Mouse (Mus musculus): ENCODE data around the gene Hoga1. TPM values are rescaled to one million over a fixed set of nuclear protein-coding genes. Genes with fewer than 3 reads are reported as not detected.

Hoga1 gene
- total RNA-seq, 2 experiments from 2014 or later, result 7.1 to 8.8 TPM

- no peak for DNase-seq (ENCODE audit: low spot score in 2 of 2)
Observed at GRCm38 (mm10) chr19:42021681-42022541, 23.5 kb upstream of the Hoga1 start.

GRCm38 (mm10) chr19:42022542-42022848 is 22.9 kb upstream of the Hoga1 start:
- DNase-seq (ENCODE audit: low spot score in 2 of 2), result no peak

DNA sequence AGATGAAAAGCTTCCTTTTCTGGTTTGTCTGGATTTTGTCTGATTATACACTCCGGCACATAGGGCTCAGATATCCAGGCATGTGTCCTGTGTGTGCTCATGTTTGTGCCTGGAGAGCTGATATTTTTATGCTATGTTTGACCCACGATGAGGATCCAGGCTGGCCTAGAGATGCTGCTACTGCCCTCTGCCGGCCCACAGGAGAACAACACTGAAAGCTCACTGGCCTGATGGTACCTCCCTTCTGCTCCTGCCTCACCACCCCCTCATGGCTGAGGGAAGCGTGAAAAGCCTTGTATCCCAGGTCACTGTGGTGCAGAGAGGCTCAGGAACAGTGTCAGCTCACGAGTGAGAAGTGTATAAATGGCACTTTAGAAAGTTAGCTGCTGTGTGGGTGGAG is 19.3 kb upstream of the Hoga1 start:
- peak; percentile 59 to 81 for DNase-seq (ENCODE audit: low spot score in 2 of 2)

GRCm38 (mm10) chr19:42031112-42031511 is 14.3 kb upstream of the Hoga1 start:
- DNase-seq (ENCODE audit: low spot score in 2 of 2), result no peak

DNA sequence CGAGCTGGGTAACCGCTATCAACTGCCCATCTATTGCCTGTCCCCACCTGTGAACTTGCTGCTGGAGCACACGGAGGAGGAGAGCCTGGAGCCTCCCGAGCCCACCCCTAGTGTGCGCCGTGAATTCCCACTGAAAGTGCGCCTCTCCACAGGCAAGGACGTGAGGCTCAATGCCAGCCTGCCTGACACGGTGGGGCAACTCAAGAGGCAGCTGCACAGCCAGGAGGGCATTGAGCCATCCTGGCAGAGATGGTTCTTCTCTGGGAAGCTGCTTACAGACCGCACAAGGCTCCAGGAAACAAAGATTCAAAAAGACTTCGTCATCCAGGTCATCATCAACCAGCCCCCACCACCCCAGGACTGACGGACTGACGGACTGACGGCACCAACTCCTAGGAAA is 11.8 kb upstream of the Hoga1 start:
- no peak for DNase-seq (ENCODE audit: low spot score in 2 of 2)

GRCm38 (mm10) chr19:42034146-42034775 is 11.1 kb upstream of the Hoga1 start:
- no peak for DNase-seq (ENCODE audit: low spot score in 2 of 2)

DNA sequence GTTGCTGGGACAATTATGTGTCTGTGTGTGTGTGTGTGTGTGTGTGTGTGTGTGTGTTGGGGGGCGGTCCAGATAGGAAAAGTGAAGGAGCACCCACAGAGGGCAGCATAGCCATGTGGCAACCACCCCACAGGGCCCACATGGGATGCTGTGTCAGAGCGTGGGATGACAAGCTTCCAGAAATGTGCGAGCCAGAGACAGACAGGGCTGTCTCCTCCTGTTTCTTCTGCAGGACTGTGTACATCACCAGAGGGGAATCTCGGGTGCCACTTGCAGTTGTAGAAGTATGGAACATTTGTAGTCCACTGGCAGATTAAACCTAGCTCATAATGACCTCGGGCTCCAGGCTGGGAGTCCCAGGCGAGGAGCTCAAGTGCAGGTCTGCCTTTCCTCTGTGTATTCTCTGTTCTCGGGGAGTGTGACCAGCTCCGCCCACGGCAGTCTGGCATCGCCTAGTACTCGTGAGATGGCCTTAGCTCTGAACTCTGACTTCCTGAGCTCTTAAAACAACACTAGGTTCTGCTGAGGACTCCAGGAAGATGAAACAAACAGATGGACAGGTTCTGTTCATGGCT is 10.4 kb upstream of the Hoga1 start:
- no peak for DNase-seq (ENCODE audit: low spot score in 2 of 2)

DNA sequence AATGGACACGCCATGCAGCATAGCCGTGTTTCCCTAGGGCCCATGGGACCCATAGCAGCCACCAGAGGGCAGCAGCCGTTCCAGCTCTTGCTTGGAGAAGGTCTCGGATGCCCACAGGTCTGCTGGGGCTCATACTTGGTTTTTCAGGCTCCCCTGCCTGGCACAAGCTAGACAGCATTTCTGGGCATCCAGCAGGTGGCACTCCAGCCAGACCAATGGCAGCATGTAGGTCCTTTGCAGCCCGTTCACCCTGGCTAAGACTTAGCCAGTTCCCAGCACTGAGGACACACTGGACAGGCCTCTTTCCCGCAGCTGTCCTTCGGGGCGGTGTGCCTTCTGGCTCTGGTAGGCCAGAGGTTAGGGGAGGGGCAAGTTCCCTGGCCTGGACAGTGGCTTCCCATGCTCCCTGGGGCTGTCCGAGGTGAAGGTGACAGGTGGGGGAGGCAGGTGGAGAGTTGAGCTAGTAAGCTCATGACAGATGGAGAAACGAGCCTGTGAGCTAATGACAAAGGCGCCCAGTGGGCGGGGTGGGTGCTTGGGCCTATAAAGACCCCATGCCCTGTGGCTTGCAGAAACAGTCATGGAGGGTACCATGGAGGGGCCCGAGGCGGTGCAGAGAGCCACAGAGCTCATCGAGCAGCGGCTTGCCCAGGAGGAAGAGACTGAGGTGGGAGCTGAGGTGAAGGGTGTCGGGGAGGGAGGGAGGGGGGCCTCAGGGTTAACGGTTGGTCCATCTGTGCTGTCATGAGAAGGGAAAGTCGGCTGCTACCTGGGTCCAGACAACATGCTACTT is 9.8 kb upstream of the Hoga1 start, which contains the start of gene Ankrd2:
TSS of gene Ankrd2 (plus strand) at position 545 of the 793 bp plus-strand sequence.
- DNase-seq (ENCODE audit: low spot score in 2 of 2), result peak; percentile 60 to 79

DNA sequence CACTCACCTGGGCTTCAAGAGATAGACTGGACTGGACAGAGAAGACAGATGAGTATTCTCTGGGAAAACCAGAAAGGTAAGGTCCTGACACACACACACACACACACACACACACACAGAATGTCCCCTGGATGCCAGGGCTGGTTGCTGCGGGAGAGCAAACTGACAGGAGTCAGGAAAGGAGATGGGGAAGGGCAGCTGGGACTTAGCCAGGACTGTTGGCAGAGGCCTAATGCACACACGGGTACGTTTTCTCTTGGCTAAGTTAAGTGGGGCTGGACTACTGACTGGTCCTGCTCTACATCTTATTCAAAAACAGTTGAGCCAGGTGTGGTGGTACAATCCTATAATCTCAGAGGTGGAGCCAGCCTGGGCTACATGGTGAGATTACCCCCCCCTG is 9.1 kb upstream of the Hoga1 start:
- DNase-seq (ENCODE audit: low spot score in 2 of 2), result no peak

DNA sequence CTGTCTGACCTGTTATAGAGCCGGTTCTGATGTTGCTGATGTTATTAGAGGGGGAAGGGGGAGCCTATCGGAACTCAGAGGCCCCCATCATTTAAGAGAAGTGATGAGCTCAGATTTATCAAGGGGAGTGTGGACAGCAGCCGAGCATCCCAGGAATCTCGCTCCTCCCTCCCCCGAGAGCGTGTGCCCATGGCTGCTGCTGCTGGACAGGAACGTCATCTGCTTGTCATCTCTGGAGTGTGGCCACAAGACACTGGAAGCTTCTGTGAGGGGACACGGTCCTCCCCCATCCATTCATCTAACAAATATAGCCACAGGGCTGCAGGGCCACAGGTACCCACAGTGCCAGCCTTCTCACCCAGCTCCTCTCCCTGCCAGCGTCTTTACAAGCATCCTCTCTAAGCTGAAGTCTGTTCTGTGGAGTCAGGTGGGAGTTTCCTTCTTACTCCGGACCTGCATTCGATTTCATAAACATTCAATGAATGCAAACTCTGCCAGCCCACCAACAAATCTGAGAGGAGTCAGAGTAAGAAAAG is 8.2 kb upstream of the Hoga1 start:
- DNase-seq (ENCODE audit: low spot score in 2 of 2), result no peak

DNA sequence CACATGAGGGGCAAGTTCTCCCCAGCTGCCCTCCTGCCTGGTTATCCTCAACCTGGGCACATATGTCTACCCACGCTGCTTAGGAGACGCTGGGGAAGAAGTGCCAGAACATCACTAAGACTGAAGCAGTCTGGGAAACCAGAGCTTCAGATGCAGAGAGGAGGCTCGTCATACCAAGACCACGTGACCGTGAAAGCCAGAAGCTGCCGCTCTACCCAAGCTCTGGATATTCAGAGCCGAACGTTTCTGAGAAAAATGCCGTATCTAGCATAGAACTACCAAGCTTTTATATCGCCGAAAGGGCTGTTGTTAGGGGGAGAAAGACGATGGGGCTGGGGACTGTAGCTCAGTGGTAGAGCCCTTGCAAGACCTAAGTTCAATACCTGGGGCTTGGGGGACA is 7.1 kb upstream of the Hoga1 start:
- DNase-seq (ENCODE audit: low spot score in 2 of 2), result no peak

- no peak for DNase-seq (ENCODE audit: low spot score in 2 of 2)
Observed at GRCm38 (mm10) chr19:42043988-42044387, 1.4 kb upstream of the Hoga1 start.

GRCm38 (mm10) chr19:42050251-42050650 is 4.8 kb downstream of the Hoga1 start:
- DNase-seq (ENCODE audit: low spot score in 2 of 2), result no peak

GRCm38 (mm10) chr19:42051351-42051750 is 5.9 kb downstream of the Hoga1 start:
- no peak for DNase-seq (ENCODE audit: low spot score in 2 of 2)

DNA sequence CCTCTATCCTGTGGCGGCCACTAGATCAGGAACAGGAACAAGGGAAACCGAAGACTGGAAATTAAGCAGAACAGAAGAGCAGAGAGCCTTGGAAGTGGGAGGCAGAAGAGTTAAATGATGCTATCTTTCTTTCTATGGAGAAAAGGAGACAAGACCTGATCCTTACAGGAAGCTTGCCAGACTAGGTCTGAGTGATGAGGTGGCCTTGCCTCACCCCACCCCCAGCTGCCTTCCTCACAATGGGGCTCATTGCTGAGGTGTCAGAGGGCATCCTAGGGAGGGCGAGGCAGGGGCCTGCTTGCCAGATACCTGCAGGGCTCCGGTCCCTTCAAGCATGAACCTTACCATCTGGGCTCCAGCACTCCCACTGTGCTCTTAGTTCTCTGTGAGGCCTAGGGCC is 6.5 kb downstream of the Hoga1 start, which contains the start of gene 4933411K16Rik:
TSS of gene 4933411K16Rik (plus strand) at position 301 of the 400 bp plus-strand sequence.
- DNase-seq (ENCODE audit: low spot score in 2 of 2), result no peak

DNA sequence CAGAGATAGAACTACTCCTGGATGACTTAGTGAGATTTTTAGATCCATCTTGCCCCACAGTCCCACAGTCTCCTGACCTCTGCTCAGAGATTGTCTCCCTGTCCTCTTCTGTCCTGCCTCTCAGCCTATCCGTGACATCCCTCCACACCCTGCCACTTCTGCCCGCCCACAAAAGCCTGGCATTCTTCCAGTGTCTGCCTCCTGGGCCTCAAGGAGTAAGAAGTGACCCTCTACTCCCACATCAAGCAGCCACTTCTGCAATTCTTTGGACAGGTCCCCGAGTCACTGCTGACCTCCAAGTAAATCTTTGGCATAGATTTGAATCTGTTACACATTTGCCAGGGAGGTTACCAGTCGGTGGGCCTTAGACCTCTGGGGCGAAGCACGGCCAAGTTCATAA is 8.8 kb downstream of the Hoga1 start:
- no peak for DNase-seq (ENCODE audit: low spot score in 2 of 2)

DNA sequence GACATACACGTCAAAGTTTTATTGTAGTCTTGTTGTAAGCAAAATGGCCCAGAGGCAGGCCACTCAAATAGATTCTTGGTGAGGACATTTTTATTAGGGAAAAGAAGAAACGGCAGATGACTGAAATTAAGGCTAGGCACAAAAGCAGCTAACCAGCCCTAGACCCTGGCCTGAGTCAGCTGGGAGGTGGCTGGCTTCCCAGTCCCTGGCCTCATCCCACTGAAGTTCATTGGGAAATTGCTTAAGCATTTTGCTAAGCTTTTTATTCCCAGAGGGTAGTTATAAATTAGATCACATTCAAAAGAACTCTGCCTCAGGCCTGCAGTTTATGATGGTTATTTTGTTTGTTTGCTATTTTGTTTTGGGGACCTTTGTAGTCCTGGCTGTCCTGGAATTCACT is 10.5 kb downstream of the Hoga1 start:
- DNase-seq (ENCODE audit: low spot score in 2 of 2), result peak in 1 of 2 experiments; percentile 70

GRCm38 (mm10) chr19:42056719-42057409 is 11.5 kb downstream of the Hoga1 start:
- DNase-seq (ENCODE audit: low spot score in 2 of 2), result no peak

DNA sequence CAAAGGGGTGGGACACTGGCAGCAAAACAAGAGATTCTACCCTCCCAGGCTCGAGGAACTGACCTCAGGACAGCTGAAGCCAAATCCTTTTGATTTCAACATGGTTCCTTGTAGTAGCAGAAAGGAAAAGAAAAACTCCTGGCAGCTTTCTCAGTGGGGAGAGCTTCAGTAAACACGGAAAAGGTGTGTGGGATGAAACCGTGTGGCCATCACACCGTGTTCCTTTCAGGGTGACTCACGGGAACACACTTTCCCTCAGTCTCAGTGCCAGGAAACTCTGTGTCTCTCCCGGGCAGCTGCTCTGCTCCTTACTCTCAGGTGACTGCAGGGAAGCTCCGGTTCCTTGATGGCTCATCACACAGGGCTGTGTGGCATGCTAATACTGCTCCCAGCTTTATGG is 13.0 kb downstream of the Hoga1 start:
- no peak for DNase-seq (ENCODE audit: low spot score in 2 of 2)

DNA sequence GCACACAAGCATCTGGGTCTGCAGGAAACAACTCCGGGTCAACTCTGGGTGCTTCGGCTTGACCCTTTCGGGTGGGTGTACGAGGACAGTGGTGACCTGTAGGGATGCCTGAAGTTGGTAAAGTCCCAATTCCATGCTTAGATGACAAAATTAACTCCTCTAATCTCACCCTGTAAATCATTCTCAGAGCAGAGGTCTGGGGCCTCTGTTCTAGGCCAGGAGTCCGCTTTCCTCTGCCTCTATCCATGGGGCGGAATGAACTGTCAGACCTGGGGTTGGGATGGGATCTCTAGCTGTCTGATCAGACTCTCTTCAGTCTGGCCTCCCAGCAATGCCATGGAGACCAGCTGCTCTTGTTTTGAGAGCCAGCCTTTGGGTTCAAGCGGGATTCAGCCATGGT is 16.0 kb downstream of the Hoga1 start:
- DNase-seq (ENCODE audit: low spot score in 2 of 2), result no peak
